ENCODE assay signal across 8 mouse cellular contexts in the genomic region with DNA sequence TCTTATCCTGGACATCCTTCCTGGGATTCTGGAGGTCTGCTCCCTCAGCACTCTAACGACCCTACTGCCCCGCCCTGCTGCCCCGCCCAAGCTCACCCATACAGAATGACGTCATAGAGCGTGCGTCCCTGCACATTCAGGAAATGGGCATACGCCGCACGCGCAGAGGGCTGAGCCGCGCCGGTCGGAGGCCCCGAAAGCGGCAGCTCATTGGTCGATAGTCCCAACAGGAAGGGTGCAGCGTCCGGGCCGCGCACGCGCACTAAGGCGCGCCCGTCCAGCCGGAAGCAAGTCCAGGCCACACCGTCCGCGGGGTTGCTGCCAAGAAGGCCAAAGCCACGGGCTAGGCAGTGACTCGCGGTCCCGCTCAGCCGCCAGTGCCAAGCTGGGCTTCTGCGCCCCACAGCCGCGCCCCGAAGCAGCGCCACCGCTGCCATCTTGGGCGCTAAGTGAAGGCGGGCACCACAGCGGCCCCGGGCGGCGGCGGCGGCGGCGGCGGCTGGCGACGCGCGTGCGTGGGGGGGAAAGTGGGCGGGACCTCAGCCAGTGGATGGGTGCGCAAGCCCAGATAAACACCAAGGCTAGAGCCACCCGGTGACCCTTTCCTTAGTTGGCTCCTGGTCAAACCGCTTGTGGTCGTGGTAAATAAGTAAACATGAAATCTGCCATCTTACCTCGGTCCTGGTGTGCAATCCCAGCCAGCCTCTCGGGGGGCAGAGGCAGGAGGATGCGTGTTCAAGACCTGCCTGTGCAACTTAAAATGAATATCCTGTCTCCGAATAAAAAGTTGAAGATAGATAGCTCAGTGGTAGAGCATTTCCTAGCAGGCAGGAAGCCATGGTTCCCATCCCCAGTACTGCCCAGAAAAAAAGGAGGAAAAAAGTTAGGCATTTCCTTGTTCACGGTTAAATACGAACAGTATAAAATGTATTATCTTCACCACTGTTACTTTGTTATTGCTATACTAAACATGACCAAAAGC. TPM values are rescaled to one million over a fixed set of nuclear protein-coding genes. Genes with fewer than 3 reads are reported as not detected.
A peak's percentile ranks its signal among the peaks of the same experiment; 100 is the strongest.
DNase-seq lines count a peak whose midpoint lies in the region; ATAC-seq and TF ChIP-seq lines count a peak whose summit lies in the region.

A gene (minus strand): TSS at position 485 of the 982 bp plus-strand sequence.

- ATAC-seq in heart, embryonic 15.5 days (replicated peaks; ENCODE audit: insufficient number of reproducible peaks, insufficient read depth, low FRiP score, low read depth), result peak; percentile 97
- peak; percentile 89 for ATAC-seq in liver, embryonic 14.5 days (ENCODE audit: insufficient read depth)
- peak; percentile 99 for ATAC-seq in neural tube, embryonic 11.5 days (ENCODE audit: insufficient read depth, low FRiP score, low TSS enrichment)
- peak; percentile 98 for ATAC-seq in stomach, postnatal 0 days (ENCODE audit: low FRiP score, low TSS enrichment)

- peak within 1 kb of the TSS; percentile 78 for H3K4me2 ChIP-seq in heart, embryonic 15.5 days
- peak within 1 kb of the TSS; percentile 89 for H3K4me2 ChIP-seq in liver, embryonic 14.5 days (ENCODE audit: low read depth)
- peak within 1 kb of the TSS; percentile 70 for H3K4me2 ChIP-seq in neural tube, embryonic 11.5 days (ENCODE audit: low read depth)
- H3K4me2 ChIP-seq in stomach, postnatal 0 days (replicated peaks; ENCODE audit: low read depth), result peak within 1 kb of the TSS; percentile 63

- peaks cover 3% of the 10 kb centered on the region; the same call in 1 of the 2 replicates for H3K36me3 ChIP-seq in heart, embryonic 15.5 days
- peaks cover 12% of the 10 kb centered on the region for H3K36me3 ChIP-seq in liver, embryonic 14.5 days (replicated peaks; ENCODE audit: control insufficient read depth, insufficient read depth, low read depth)
- no peaks in the 10 kb centered on the region for H3K36me3 ChIP-seq in neural tube, embryonic 11.5 days (ENCODE audit: control insufficient read depth, insufficient read depth, low read length)
- peaks cover under 1% of the 10 kb centered on the region; the same call in 1 of the 2 replicates for H3K36me3 ChIP-seq in stomach, postnatal 0 days (ENCODE audit: control insufficient read depth, insufficient read depth, low read length)

- peak; percentile 34 for TF ChIP-seq CTCF in liver, embryonic 14.5 days (IDR thresholded peaks at IDR 0.05; ENCODE audit: low read depth)
- TF ChIP-seq CTCF in stomach, postnatal 0 days (IDR thresholded peaks at IDR 0.05; ENCODE audit: low read depth), result peak; percentile 51; the same call in 1 of the 2 replicates

- DNase-seq in CD4-positive, CD25-positive, alpha-beta regulatory T cell, adult 2 months (ENCODE audit: low read depth, low spot score), result peak; percentile 99
- peak; percentile 97 for DNase-seq in fibroblast of lung, adult 2 months (ENCODE audit: low read depth)
- DNase-seq in kidney, postnatal 25 days, result peak; percentile 98 to 100
- DNase-seq in liver, embryonic 14.5 days (ENCODE audit: low read depth in 3 of 3, low spot score in 3 of 3), result peak; percentile 96 to 97 (median 97)
- DNase-seq in neural tube, embryonic 11.5 days (ENCODE audit: low spot score), result peak; percentile 99
- peak; percentile 98 for DNase-seq in stomach, postnatal 0 days (ENCODE audit: low spot score)

- no peaks in the 10 kb centered on the region for H3K27me3 ChIP-seq in heart, embryonic 15.5 days
- H3K27me3 ChIP-seq in liver, embryonic 14.5 days (ENCODE audit: control insufficient read depth, insufficient read depth, low read length), result no peaks in the 10 kb centered on the region
- no peaks in the 10 kb centered on the region for H3K27me3 ChIP-seq in neural tube, embryonic 11.5 days (ENCODE audit: control insufficient read depth, insufficient read depth, low read length)
- H3K27me3 ChIP-seq in stomach, postnatal 0 days (ENCODE audit: control insufficient read depth, insufficient read depth, low read length), result no peaks in the 10 kb centered on the region

- H3K9ac ChIP-seq in heart, embryonic 15.5 days, result peak within 1 kb of the TSS; percentile 89
- peak within 1 kb of the TSS; percentile 98 for H3K9ac ChIP-seq in liver, embryonic 14.5 days (replicated peaks)
- H3K9ac ChIP-seq in neural tube, embryonic 11.5 days (ENCODE audit: low read length), result peak within 1 kb of the TSS; percentile 73
- H3K9ac ChIP-seq in stomach, postnatal 0 days (ENCODE audit: low read length), result peak within 1 kb of the TSS; percentile 89

- WGBS in heart, embryonic 15.5 days, result 2% methylated on average over 68 of the region's 68 CpGs
- under 1% methylated on average over 67 of the region's 68 CpGs for WGBS in liver, embryonic 14.5 days (ENCODE audit: insufficient replicate concordance)
- WGBS in neural tube, embryonic 11.5 days, result 2% methylated on average over 59 of the region's 68 CpGs
- WGBS in stomach, postnatal 0 days, result 2% methylated on average over 59 of the region's 68 CpGs

- H3K4me3 ChIP-seq in brown adipose tissue, adult 24 weeks (ENCODE audit: insufficient read depth, low read depth, low read length), result peak within 1 kb of the TSS; percentile 90
- H3K4me3 ChIP-seq in heart, embryonic 15.5 days, result peak within 1 kb of the TSS; percentile 83
- H3K4me3 ChIP-seq in liver, embryonic 14.5 days (ENCODE audit: insufficient read depth in 1 of 2, low read depth in 2 of 2, low read length in 2 of 2), result peak within 1 kb of the TSS; percentile 72 to 85
- H3K4me3 ChIP-seq in neural tube, embryonic 11.5 days (ENCODE audit: low read depth, low read length), result peak within 1 kb of the TSS; percentile 58
- peak within 1 kb of the TSS; percentile 63 for H3K4me3 ChIP-seq in stomach, postnatal 0 days (ENCODE audit: low read depth, low read length)

- no peak; the same call in 1 of the 2 replicates for TF ChIP-seq EP300 in liver, embryonic 14.5 days (IDR thresholded peaks at IDR 0.05; ENCODE audit: low read depth)
- TF ChIP-seq EP300 in stomach, postnatal 0 days (optimal IDR thresholded peaks at IDR 0.05), result no peak

- peak within 1 kb of the TSS; percentile 100 for H3K27ac ChIP-seq in brown adipose tissue, adult 24 weeks (replicated peaks; ENCODE audit: low read depth, low read length)
- H3K27ac ChIP-seq in heart, embryonic 15.5 days, result peak within 1 kb of the TSS; percentile 100
- H3K27ac ChIP-seq in liver, embryonic 14.5 days, result peak within 1 kb of the TSS; percentile 100
- H3K27ac ChIP-seq in neural tube, embryonic 11.5 days (ENCODE audit: low read depth, low read length), result peak within 1 kb of the TSS; percentile 88
- H3K27ac ChIP-seq in stomach, postnatal 0 days (replicated peaks), result peak within 1 kb of the TSS; percentile 99

- H3K9me3 ChIP-seq in heart, embryonic 15.5 days (replicated peaks), result no peaks in the 10 kb centered on the region
- H3K9me3 ChIP-seq in liver, embryonic 14.5 days (ENCODE audit: control insufficient read depth, low read length), result no peaks in the 10 kb centered on the region
- H3K9me3 ChIP-seq in neural tube, embryonic 11.5 days (ENCODE audit: control insufficient read depth, low read length), result no peaks in the 10 kb centered on the region
- H3K9me3 ChIP-seq in stomach, postnatal 0 days (ENCODE audit: control insufficient read depth, low read length), result no peaks in the 10 kb centered on the region

- peaks cover 12% of the 10 kb centered on the region for H3K4me1 ChIP-seq in brown adipose tissue, adult 24 weeks (ENCODE audit: control insufficient read depth, insufficient read depth, insufficient read length, low read length)
- peaks cover 34% of the 10 kb centered on the region for H3K4me1 ChIP-seq in heart, embryonic 15.5 days (replicated peaks)
- peaks cover 34 to 36% of the 10 kb centered on the region in 2 experiments for H3K4me1 ChIP-seq in liver, embryonic 14.5 days (replicated peaks; ENCODE audit: control insufficient read depth in 2 of 2, insufficient read depth in 2 of 2, low read length in 1 of 2)
- peaks cover 3% of the 10 kb centered on the region; the same call in 1 of the 2 replicates for H3K4me1 ChIP-seq in neural tube, embryonic 11.5 days (ENCODE audit: control insufficient read depth, insufficient read depth, low read length)
- H3K4me1 ChIP-seq in stomach, postnatal 0 days (replicated peaks; ENCODE audit: control insufficient read depth, insufficient read depth), result 0 out of 2 replicates have a peak, but pooled peaks cover 3% of the 10 kb centered on the region

RNA-seq across cellular contexts. Expression of the gene that starts here (rescaled TPM):
- polyA plus RNA-seq in brown adipose tissue, adult 24 weeks (2012; ENCODE audit: insufficient read depth, insufficient read length, missing spikeins), result 9.8 and 10.4 TPM in 2 replicates
- polyA plus RNA-seq in heart, embryonic 15.5 days (2015; fragmentation: Nextera tagmentation; extraction: Ambion mirVana), result 7.3 and 8.5 TPM in 2 replicates
- polyA plus RNA-seq in liver, embryonic 14.5 days (2012; rRNA removed), result 7.9 and 8.0 TPM in 2 replicates
- 4.4 and 4.7 TPM in 2 replicates for polyA plus RNA-seq in liver, embryonic 14.5 days (2014; fragmentation: Nextera tagmentation; extraction: Ambion mirVana)
- 1.7 and 2.6 TPM in 2 replicates for polyA plus RNA-seq in neural tube, embryonic 11.5 days (2014; fragmentation: Nextera tagmentation; extraction: Ambion mirVana)
- polyA plus RNA-seq in stomach, postnatal 0 days (2015; fragmentation: Nextera tagmentation; extraction: Ambion mirVana), result 5.5 and 5.9 TPM in 2 replicates

Comparison
In these comparisons a context has a peak if more than half of its experiments do, and no peak if none do; other contexts are left out.
1. Peak in every context shown above with its lines: DNase-seq, ATAC-seq, H3K4me3 ChIP-seq and H3K27ac ChIP-seq.